Mouse (Mus musculus): ENCODE measurements at regions not wholly inside any gene's neighbourhood (a gene's known extent, or its start where the extent isn't known, plus 50 kb on each side); places are given as distances from the start of the nearest gene placed in this dataset.

DNA sequence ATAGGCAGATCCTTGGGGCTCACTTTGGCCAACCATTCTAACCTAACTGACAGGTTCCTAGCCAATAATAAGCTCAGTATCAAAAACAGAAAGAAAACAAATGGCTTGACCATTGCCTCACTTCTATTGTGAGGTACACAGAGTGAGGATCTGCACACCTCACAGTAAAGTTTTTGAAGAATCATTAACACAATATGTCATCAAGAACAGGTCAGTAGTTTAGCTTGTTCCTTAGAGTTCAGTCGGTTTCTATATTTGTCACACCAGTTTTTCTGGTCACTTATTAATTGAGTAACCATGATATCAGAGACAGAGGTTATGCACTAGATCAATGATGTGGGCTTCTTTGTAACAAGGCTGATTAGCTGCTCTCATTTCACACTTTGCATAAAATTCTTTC, 53.4 kb upstream of the Olfr1320 start:
- Histone ChIP-seq H3K4me3 (no peak overlapping the region), H3K27ac (no peak overlapping the region)
- TF ChIP-seq CTCF (conservative IDR thresholded peaks at IDR 0.05): no peak
- DNase-seq (ENCODE audit: low spot score in 2 of 2): no peak

DNA sequence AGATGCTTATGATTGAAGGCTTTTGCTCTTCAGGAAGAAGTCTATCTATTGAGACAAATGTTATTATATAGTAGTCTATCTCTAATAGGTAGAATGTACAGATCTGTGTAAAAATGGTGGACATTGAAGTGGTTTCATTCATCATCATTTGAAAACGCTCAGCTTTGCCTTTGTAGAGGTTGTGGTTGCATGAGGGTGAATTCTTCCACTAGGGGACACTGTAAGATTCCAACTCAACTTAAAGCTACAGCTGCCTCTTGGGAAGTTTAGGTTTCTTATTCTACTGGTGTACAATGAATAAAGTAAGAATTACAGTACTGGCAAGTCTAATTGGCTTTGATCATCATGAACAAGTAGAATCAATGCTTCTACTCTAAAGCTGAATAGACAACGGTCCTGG, 52.6 kb upstream of the Olfr1320 start:
- Histone ChIP-seq H3K4me3 (no peak overlapping the region), H3K27ac (no peak overlapping the region)
- no peak for DNase-seq (ENCODE audit: low spot score in 2 of 2)
- TF ChIP-seq CTCF (conservative IDR thresholded peaks at IDR 0.05): peak; percentile 67

All from layer of hippocampus, adult 2 months (tissue).